Mouse (Mus musculus) erythroblast, embryonic 14.5 days (primary cell): ENCODE results near the gene Tbc1d20.

Source experiments
- GATA1 ChIP-seq: IDR thresholded peaks from 2 replicates; pipeline ENCODE4 v1.6.1; 2012; ENCODE audit warnings: low read length, inconsistent platforms, mixed read lengths
- TAL1 ChIP-seq: IDR thresholded peaks from 3 replicates; pipeline ENCODE4 v1.6.1; 2012; ENCODE audit warnings: low read length, inconsistent platforms, mixed read lengths

DNA sequence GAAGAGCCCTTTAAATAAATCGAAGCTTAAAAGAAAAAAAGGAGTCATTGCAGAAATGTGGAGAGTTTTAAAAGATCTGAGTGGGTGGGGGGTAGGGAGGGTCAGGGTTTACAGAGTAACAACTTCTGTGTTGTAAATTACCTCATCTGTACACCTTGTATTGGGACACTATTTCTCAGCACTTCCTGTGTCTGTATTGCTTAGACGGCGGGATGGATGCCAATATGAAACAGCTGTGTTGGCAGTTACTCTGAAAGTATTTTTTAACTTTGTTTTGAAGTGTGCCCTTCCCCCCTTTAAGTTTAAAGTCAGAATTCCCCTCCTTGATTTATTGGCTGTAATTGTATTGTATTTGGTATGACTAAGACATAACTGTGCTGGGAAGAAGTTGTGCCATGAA lies 12.2 kb upstream of the Tbc1d20 start:
- TF ChIP-seq TAL1 (no peak), GATA1 (no peak)
